Mouse (Mus musculus) liver (tissue): Measurements from ENCODE around the gene Gm42878.

Experiments
- DNase-seq: peaks from one replicate; pipeline ENCODE4 v3.0.0-alpha.2; 2020; ENCODE audit warnings: mixed read lengths

Gene Gm42878

DNA sequence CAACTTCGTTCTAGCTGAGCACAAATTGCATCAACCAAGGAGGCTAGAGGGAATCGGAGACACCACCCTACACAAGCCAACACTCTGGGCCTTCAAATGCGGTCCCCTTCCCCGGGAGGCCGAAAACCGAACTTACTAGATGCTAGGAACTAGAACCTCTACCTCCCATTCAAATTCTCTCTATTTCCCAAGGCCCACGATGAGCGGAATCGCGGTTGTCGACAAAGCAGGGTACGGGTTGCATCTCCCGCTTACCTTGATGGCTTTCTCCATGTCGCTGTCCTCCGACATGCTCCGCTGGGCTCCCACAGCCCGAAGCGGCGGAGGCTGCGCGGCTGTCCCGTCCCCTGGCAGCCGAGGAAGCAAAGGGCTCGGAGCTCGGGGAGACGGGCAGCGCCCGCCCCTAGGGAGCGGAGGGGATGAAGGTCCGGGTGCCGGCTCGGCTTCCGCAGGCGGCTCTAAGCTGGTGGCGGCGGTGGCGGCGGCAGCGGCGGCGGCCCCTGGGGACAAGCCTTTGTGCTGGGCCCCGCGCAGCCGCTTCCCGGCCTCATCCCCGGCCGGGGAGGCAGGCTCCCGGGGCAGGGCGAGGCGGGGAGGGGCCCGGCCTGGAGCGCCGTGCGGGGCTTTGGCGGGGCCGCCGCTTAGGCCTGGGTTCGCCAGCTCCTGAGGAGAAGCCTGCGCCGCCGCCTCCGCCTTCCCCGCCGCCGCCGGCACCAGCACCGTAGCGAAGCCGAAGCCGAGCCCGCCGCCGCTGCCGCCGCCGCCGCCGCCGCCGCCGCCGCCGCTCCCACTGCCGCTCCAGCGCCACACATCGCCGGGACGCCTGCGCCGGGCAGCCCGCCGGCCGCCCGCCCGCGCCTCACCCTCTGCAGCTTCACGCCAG lies at the start of gene Gm42878, which contains the start of gene Adam1a:
Gene Gm42878, minus strand, starts transcription at position 573 of the 883 bp plus-strand sequence.
Gene Adam1a, minus strand, starts transcription at position 573 of the 883 bp plus-strand sequence.
- DNase-seq, result peak; percentile 68

- no peak for DNase-seq
These were observed 49.5 kb upstream of the Gm42878 start for GRCm38 (mm10) chr5:121594714-121595313.

DNA sequence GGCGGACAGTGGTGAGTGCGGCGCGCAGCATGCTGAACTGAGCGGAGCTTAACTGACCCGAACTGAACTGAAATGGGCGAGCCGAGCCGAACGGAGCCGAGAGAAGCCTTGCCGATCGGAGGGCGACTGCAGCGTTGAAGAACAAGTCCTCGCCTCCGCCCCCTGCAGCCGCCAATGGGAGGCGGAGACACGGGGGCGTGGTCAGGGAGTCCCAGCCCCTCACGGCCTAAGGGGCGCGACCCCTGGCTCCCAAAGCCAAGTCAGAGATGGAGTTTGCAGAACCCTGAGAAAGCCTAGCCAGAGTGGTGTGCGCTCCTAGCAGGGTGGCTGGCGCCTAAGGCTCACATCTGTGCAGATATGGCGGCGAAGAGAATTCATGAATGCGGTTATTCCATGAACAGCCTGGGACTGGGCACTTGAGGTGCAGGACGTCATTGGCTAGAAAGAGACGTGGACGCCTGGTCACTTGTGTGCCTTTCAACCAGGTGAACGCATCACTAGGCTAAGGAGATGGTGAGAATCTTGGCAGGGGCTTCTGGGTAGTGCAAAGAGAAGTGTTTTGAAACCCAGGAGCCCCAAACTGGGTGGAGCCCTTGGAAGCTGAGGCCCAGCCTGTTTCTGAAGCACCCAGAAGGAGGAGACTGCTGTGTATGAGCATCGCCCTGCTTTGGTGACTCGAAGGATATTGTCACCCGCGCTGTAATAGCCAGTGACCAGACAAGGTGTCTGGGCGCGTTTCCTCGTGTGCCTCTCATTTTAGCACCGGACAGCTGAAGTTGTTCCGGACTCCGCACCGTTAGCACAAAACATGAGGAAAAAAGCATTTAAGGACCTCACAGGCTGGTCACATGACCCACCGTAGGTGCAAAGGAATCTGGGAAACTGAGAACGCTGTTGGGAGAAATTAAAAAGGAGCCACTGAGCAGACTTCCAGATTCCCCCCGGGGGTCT lies 48.4 kb upstream of the Gm42878 start, which contains the start of gene Aldh2:
Gene Aldh2, minus strand, starts transcription at position 374 of the 951 bp plus-strand sequence.
- DNase-seq, result peak; percentile 93

- DNase-seq, result no peak
These were observed 47.6 kb upstream of the Gm42878 start for GRCm38 (mm10) chr5:121592816-121593407.

- DNase-seq, result no peak
These were observed 47.0 kb upstream of the Gm42878 start for GRCm38 (mm10) chr5:121592064-121592815.

GRCm38 (mm10) chr5:121591417-121592063 lies 46.3 kb upstream of the Gm42878 start:
- no peak for DNase-seq

- no peak for DNase-seq
These were observed 44.6 kb upstream of the Gm42878 start for GRCm38 (mm10) chr5:121589928-121590327.

DNA sequence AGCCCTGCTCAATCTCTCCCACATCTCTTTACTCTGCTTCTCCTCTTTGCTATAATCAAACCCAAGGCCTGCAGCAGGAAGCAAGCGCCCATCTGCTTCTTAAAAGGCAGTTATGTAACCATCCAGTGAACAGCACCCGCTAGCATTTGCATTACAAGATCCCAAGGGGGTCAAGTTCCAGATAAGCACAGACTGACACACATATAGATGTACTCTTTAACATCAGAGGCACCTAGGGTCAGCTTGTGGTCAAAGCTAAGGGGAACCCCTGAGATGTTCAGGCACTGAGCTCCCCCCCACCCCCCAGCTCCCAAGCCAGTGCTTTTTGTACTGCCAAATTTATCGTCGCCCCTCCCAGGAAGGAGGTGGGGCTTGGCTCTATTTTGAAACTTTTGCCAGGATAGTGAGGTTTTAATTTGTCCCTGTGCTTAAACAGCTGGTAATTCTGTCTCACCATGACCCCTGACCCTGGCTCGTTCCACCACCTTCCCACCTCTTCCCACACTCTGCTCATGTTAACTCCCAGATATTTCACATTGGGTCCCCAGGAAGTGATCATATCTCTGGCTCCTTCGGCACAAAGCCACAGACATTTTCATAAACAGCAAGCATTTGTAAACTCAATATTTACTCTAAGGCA lies 41.2 kb upstream of the Gm42878 start:
- peak; percentile 36 for DNase-seq

- no peak for DNase-seq
These were observed 40.4 kb upstream of the Gm42878 start for GRCm38 (mm10) chr5:121585699-121586098.

GRCm38 (mm10) chr5:121585005-121585404 lies 39.7 kb upstream of the Gm42878 start:
- no peak for DNase-seq

DNA sequence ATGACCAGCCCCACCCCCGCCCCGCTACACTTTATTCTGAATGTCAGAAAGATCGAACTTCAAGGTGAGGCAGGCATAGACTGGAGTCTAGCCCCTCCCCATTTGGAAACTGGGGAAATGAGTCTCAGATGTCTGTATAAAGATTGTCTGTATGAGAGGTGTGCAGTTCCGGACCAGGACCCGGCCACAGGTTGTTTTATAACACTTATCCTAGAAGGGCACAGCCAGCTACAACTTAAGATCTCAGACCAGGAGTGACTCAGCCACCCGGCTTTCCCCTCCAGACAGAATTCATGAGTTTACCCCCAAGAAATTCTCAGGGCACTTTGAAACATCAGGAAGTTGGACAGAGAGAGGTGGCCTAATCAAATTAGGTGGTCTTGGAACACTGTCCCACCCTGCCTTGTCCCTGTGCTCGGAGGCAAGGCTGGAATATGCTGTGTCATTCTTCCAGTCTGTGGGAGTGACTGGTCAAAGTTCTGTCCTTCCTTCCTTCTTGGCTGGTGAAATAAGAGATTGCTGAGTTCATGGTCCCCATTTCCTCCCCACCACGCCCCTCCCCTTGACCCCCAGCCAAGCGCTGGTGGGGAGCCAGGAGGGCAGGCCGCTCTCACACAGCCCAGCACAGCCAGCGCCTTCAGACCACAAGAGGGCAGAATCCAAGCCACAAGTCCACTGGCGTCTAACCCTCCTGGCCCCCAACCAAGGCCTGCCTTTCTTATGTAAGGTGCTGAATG lies 38.7 kb upstream of the Gm42878 start:
- peak; percentile 73 for DNase-seq

- no peak for DNase-seq
These were observed 36.7 kb upstream of the Gm42878 start for GRCm38 (mm10) chr5:121581945-121582344.

- no peak for DNase-seq
These were observed 31.7 kb upstream of the Gm42878 start for GRCm38 (mm10) chr5:121576927-121577488.

DNA sequence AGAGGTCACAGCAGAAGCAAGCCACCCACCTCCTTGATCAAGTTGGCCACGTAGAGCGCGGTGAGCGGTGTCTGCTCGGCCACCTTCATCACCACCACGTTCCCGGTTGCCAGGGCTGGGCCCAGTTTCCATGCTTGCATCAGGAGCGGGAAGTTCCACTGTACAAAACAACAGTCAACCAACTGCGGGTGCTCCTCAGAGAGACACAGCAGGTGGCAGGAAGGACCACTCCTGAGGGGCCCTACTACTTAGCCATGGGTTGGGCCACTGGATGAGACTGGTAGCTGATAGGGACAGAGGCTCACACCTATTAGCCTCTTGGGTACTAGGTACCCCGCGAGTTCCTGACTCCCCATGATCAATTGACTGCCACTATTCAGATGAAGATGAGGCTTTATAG lies 30.6 kb upstream of the Gm42878 start:
- no peak for DNase-seq

GRCm38 (mm10) chr5:121574145-121574544 lies 28.9 kb upstream of the Gm42878 start:
- no peak for DNase-seq

- DNase-seq, result no peak
These were observed 25.5 kb upstream of the Gm42878 start for GRCm38 (mm10) chr5:121570787-121571186.

GRCm38 (mm10) chr5:121569881-121570420 lies 24.7 kb upstream of the Gm42878 start:
- DNase-seq, result no peak

GRCm38 (mm10) chr5:121566035-121566681 lies 20.9 kb upstream of the Gm42878 start:
- DNase-seq, result no peak

DNA sequence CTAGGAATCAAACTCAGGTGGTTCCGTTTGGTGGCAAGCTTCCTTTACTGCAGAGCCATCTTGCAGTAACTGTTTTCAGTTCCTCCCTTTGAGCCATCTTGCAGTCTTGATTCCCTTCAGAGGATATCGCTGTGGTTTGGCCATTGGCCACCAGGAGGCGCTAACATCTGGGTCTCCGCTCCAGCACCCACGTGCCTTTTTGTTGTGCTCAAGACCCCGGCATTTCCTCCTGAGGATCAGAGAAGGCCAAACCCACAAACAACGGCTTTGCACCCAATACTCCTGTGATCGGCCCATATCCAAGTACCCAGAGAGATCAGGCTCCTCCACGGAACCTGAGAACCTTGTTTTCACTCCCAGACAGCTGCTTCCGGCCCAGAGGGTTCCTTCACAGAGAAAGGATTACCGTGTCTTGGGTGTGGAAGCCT lies 19.2 kb upstream of the Gm42878 start:
- peak; percentile 87 for DNase-seq
